Mouse (Mus musculus) 3134 (cell line): ENCODE results near the gene Cd27.

Experiments
- DNase-seq: peaks from one replicate; pipeline ENCODE4 v3.0.0-alpha.2; 2011; ENCODE audit warnings: low spot score; ENCODE audit not compliant: insufficient read length; ENCODE audit errors: extremely low read depth

Cd27 gene

GRCm38 (mm10) chr6:125215148-125215954, 21.5 kb downstream of the Cd27 start, which contains the start of gene Vamp1:
Gene Vamp1, plus strand, starts transcription at chr6:125215551.
- DNase-seq: peak; percentile 82

DNA sequence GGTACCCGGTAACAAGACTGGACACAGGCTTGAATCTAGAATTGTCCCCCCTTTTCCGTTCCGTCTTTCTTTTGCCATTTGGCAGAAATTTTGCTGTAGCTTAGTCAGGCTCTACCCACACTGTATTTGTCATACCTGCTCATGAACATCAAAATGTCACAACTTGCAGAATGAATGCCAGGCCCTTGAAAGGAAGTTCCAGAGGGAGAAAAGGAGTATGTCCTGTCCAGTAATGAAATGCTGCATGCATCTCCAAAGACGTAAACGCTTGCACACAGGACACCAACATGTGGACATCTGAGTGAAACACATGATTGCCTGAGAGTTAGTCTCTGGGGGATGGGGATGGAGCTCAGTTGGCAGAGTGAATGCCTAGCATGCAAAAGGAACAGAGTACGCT, 23.1 kb downstream of the Cd27 start:
- DNase-seq: no peak

GRCm38 (mm10) chr6:125213129-125213528, 23.7 kb downstream of the Cd27 start:
- DNase-seq: no peak

GRCm38 (mm10) chr6:125212621-125213020, 24.2 kb downstream of the Cd27 start:
- DNase-seq: no peak

GRCm38 (mm10) chr6:125210436-125210835, 26.4 kb downstream of the Cd27 start:
- DNase-seq: no peak

DNA sequence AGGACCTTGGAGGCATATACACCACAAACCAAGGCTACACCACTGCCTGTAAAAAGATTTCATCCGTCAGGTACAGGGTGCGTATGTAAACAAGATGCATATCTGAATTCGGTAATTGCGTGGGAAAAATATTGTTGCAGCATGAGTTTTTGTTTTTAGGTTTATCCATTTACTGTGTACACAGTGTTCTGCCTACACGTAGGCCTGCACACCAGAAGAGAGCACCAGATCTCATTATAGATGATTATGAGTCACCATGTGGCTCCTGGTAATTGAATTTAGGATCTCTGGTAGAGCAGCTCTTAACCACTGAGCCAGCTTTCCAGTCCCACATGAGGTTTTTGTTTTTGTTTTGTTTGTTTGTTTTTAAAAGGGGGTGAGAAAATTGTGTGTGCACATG, 39.6 kb downstream of the Cd27 start:
- no peak for DNase-seq

GRCm38 (mm10) chr6:125196301-125196700, 40.5 kb downstream of the Cd27 start:
- no peak for DNase-seq

GRCm38 (mm10) chr6:125195541-125196075, 41.2 kb downstream of the Cd27 start:
- no peak for DNase-seq

DNA sequence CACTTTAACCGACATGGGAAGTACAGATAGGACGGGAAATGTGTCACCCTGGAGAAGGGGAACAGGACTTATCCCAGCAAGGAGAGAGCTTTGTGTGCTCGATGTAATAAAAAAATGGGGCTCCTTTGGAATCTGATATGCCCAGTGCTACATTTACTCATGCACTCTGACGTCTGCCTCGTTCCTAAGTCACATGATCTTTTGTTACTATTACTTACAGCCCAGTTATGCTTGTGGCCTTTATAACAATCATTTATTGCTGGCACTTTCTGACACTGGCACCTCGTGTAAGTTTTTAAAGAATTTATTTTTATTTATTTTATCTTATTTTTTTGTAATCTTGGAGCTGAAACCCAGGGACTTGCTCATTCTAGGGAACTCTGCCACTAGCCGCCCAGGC, 43.4 kb downstream of the Cd27 start:
- no peak for DNase-seq

- DNase-seq: no peak
These were observed 44.0 kb downstream of the Cd27 start for GRCm38 (mm10) chr6:125192841-125193240.

DNA sequence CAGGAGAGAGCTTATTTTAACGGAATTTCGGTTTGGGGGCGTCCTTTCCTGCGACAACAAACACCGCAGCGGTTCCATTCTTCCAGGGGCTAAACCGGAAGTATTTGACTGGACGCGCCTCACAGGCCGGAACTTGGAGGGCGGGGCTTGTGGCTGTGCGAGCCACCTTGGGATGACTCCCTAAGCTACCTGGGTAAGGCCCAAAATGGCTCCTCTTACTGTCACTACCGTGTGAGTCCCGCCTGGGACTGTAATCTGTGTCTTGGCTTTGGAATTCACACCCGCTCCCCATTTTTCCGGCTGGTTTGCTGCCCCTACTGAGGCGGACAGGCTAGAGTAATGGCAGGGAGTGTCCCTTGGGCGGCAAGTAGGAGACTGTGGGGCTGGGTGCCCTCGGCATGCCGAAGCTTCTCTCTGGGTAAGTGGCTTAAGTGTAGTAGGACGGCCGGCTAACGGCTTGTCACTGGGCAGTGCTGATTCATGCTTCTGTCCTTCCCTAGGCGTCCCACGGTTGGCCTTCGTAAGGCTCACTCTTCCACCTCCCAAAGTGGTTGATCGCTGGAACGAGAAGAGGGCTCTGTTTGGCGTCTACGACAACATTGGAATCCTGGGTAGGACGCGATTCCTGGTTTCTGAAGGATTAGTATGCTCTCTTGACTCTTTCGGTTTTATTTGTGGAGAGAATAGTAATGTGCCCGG, 44.6 kb downstream of the Cd27 start:
- peak; percentile 86 for DNase-seq

- DNase-seq: peak; percentile 99
These were observed 45.3 kb downstream of the Cd27 start, which contains the start of the genes Ncapd2 and Mrpl51 for GRCm38 (mm10) chr6:125191332-125192015. Gene Ncapd2, minus strand, starts transcription at chr6:125191701. Gene Mrpl51, plus strand, starts transcription at chr6:125191801.

GRCm38 (mm10) chr6:125190816-125191215, 46.0 kb downstream of the Cd27 start:
- no peak for DNase-seq

GRCm38 (mm10) chr6:125186203-125186602, 50.6 kb downstream of the Cd27 start:
- DNase-seq: no peak
